Mouse (Mus musculus) testis, adult 2 months (tissue): ENCODE measurements around the gene Nup93.

ENCODE experiments used
- CTCF ChIP-seq: fragments of 200-500 bp; IDR thresholded peaks from 2 replicates; pipeline ENCODE4 v1.5.1; 2012; ENCODE audit warnings: low read depth, mild to moderate bottlenecking, inconsistent platforms, low read length, moderate library complexity; ENCODE audit not compliant: control insufficient read depth, insufficient read depth, insufficient replicate concordance
- POLR2A ChIP-seq: fragments of 200-500 bp; IDR thresholded peaks from 2 replicates; pipeline ENCODE4 v1.6.1; 2012; ENCODE audit warnings: low read depth, mild to moderate bottlenecking, inconsistent platforms, low read length, moderate library complexity; ENCODE audit not compliant: control insufficient read depth

- no peak for TF ChIP-seq CTCF
- TF ChIP-seq POLR2A: no peak
Observed at GRCm38 (mm10) chr8:94173848-94174403, 40.4 kb upstream of the Nup93 start.
